Mouse (Mus musculus) CH12.LX (cell line): ENCODE results near the gene Ttc16.
A peak's percentile ranks its signal among the peaks of the same experiment; 100 is the strongest.

Experiments
- CHD1 ChIP-seq: IDR thresholded peaks from 2 replicates; pipeline ENCODE4 v1.6.1; 2012; ENCODE audit warnings: low read depth, low read length, improper control_type of control experiment, inconsistent platforms
- CTCF ChIP-seq, 2 experiments: IDR thresholded peaks in 1 of 2; conservative IDR thresholded peaks in 1 of 2; 2 replicates each; pipeline ENCODE4 v1.5.1; 2011 to 2012; ENCODE audit warnings: low read depth in 2 of 2, low read length in 2 of 2, improper control_type of control experiment in 1 of 2, inconsistent platforms in 1 of 2, mild to moderate bottlenecking in 1 of 2, moderate library complexity in 1 of 2
- ETS1 ChIP-seq: conservative IDR thresholded peaks from 2 replicates; pipeline ENCODE4 v1.6.1; 2012; ENCODE audit warnings: low read depth, mild to moderate bottlenecking, inconsistent platforms, low read length, improper control_type of control experiment, moderate library complexity
- IRF4 ChIP-seq: IDR thresholded peaks from 2 replicates; pipeline ENCODE4 v1.6.1; 2014; ENCODE audit warnings: low read depth, mild to moderate bottlenecking, inconsistent platforms, low read length, improper control_type of control experiment
- KAT2A ChIP-seq: IDR thresholded peaks from 2 replicates; pipeline ENCODE4 v1.6.1; 2012; ENCODE audit warnings: low read length, improper control_type of control experiment, inconsistent platforms; ENCODE audit not compliant: insufficient replicate concordance
- MXI1 ChIP-seq: IDR thresholded peaks from 2 replicates; pipeline ENCODE4 v1.6.1; 2011; ENCODE audit warnings: mild to moderate bottlenecking, low read depth, low read length, improper control_type of control experiment
- NELFE ChIP-seq: IDR thresholded peaks from 2 replicates; pipeline ENCODE4 v1.6.1; 2011; ENCODE audit warnings: low read depth, low read length, improper control_type of control experiment
- POLR2A ChIP-seq: IDR thresholded peaks from 2 replicates; pipeline ENCODE4 v1.6.1; 2011; ENCODE audit warnings: low read depth, mild to moderate bottlenecking, improper control_type of control experiment, low read length
- POLR2AphosphoS2 ChIP-seq: IDR thresholded peaks from 2 replicates; pipeline ENCODE4 v1.6.1; 2011; ENCODE audit warnings: low read depth, low read length, improper control_type of control experiment
- TBP ChIP-seq: conservative IDR thresholded peaks from 2 replicates; pipeline ENCODE4 v1.6.1; 2011; ENCODE audit warnings: low read depth, low read length, improper control_type of control experiment
- USF1 ChIP-seq: IDR thresholded peaks from 2 replicates; pipeline ENCODE4 v1.6.1; 2014; ENCODE audit warnings: low read depth, mild to moderate bottlenecking, inconsistent platforms, low read length, improper control_type of control experiment
- ZNF384 ChIP-seq: IDR thresholded peaks from 2 replicates; pipeline ENCODE4 v1.6.1; 2012; ENCODE audit warnings: low read depth, low read length, improper control_type of control experiment, inconsistent platforms

DNA sequence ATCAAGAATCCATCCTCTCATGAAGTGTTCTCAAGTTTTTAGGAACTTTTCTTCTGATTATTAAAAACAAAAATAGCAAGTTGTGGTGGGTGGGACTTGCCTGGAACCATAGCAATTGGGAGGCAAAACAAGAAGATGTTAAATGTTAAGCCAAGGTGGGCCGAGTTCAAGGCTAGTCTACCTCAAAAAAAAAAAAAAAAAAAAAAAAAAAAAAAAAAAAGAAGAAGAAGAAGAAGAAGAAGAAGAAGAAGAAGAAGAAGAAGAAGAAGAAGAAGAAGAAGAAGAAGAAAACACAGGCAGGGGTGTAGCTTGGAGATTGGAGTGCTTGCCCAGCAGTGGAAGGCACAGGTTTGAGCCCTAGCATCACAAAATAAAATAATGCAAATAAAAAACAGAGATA lies 49.3 kb upstream of the Ttc16 start:
- TF ChIP-seq CTCF (conservative IDR thresholded peaks at IDR 0.05 in 1 of 2, IDR thresholded peaks at IDR 0.05 in 1 of 2; ENCODE audit: low read depth in 2 of 2, low read length in 2 of 2) (no peak), POLR2A (no peak), MXI1 (no peak), TBP (no peak), KAT2A (no peak), CHD1 (no peak), USF1 (no peak), ETS1 (no peak), IRF4 (no peak), POLR2AphosphoS2 (no peak), ZNF384 (peak; percentile 63; the same call in 1 of the 2 replicates), NELFE (no peak)
